ENCODE assay signal across 28 mouse cellular contexts in the genomic region with DNA sequence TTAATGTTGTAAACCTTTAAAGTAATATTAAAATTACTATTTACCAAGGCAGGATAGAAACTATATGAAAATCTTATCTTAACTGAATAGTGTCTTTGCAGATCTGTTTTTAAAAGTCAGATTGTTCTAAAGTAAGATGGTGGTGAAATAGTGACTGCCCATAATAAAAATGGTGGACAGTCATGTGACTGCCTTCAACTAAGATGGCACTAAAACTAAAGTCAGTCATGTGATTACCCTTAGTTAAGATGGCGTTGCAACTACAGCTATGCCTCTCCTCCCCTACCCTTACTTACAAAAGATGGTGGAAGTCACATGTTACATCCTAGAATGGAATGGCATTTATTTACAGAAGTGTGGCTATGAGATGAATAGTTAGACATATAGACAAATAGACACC. TPM values are rescaled to one million over a fixed set of nuclear protein-coding genes. Genes with fewer than 3 reads are reported as not detected.
DNase-seq lines count a peak whose midpoint lies in the region; ATAC-seq and TF ChIP-seq lines count a peak whose summit lies in the region.
"Had no signal": no experiment of that assay in that cellular context is flagged by ENCODE, and none has a peak within 500 bp of the region (broad histone marks: within the 10 kb centered on the region; RNA-seq: fewer than 3 reads in every experiment).

No protein-coding gene starts in this region.

- H3K79me2 ChIP-seq in C2C12 (ENCODE audit: control insufficient read depth, insufficient read depth) (no peaks in the 10 kb centered on the region), CH12.LX (replicated peaks; ENCODE audit: control insufficient read depth, extremely low read depth, insufficient read depth, poor library complexity, severe bottlenecking) (no peaks in the 10 kb centered on the region), MEL (ENCODE audit: control insufficient read depth, insufficient read depth, low read length, poor library complexity) (no peaks in the 10 kb centered on the region)

- H3K36me3 ChIP-seq in C2C12 (ENCODE audit: control insufficient read depth, insufficient read depth): no peaks in the 10 kb centered on the region
- no peaks in the 10 kb centered on the region for H3K36me3 ChIP-seq in CH12.LX (replicated peaks in 1 of 2; ENCODE audit: control insufficient read depth in 1 of 2, insufficient read depth in 1 of 2, low read length in 1 of 2)
- no peaks in the 10 kb centered on the region for H3K36me3 ChIP-seq in MEL (ENCODE audit: control insufficient read depth in 1 of 2, insufficient read depth in 2 of 2, low read length in 2 of 2)
- H3K36me3 ChIP-seq in liver, embryonic 12.5 days: no peaks in the 10 kb centered on the region
- H3K36me3 ChIP-seq: G1E had no signal

- TF ChIP-seq EP300 in CH12.LX (IDR thresholded peaks at IDR 0.05; ENCODE audit: low read length) (no peak), MEL (IDR thresholded peaks at IDR 0.05; ENCODE audit: low read depth in 1 of 2, low read length in 2 of 2) (no peak)

- dilution Hi-C loops in CH12.LX (cut with MboI; ENCODE audit: extremely low pct_ligation_motif_present, extremely low pct_unique_long_range_greater_than_20kb, low sequenced_read_pairs): no loop called here

- no peak for TF ChIP-seq CTCF in C2C12 (IDR thresholded peaks at IDR 0.05; ENCODE audit: control insufficient read depth, insufficient read depth, insufficient read length)
- no peak for TF ChIP-seq CTCF in CH12.LX (conservative IDR thresholded peaks at IDR 0.05 in 1 of 2, IDR thresholded peaks at IDR 0.05 in 1 of 2; ENCODE audit: low read depth in 2 of 2, low read length in 2 of 2)
- no peak for TF ChIP-seq CTCF in MEL (IDR thresholded peaks at IDR 0.05 in 2 of 3, conservative IDR thresholded peaks at IDR 0.05 in 1 of 3; ENCODE audit: control insufficient read depth in 1 of 3, insufficient read depth in 1 of 3, low read depth in 2 of 3, low read length in 3 of 3, poor library complexity in 1 of 3, severe bottlenecking in 1 of 3)
- no peak for TF ChIP-seq CTCF in cerebellum, adult 2 months (IDR thresholded peaks at IDR 0.05; ENCODE audit: borderline replicate concordance, insufficient read depth, low read depth, low read length)

- H3K4me2 ChIP-seq in CH12.LX (ENCODE audit: insufficient read depth, low read depth, poor library complexity, severe bottlenecking): no peak overlapping the region
- no peak overlapping the region for H3K4me2 ChIP-seq in liver, embryonic 12.5 days

- H3K27me3 ChIP-seq in C2C12 (ENCODE audit: control insufficient read depth, insufficient read depth, insufficient read length): peaks cover 26% of the 10 kb centered on the region
- H3K27me3 ChIP-seq in CH12.LX (replicated peaks): no peaks in the 10 kb centered on the region
- H3K27me3 ChIP-seq in MEL (ENCODE audit: control insufficient read depth in 1 of 2, insufficient read depth in 2 of 2, low read length in 2 of 2): peaks cover 7 to 9% of the 10 kb centered on the region in 2 experiments
- 0 out of 2 replicates have a peak, but pooled peaks cover 5% of the 10 kb centered on the region for H3K27me3 ChIP-seq in liver, embryonic 12.5 days (replicated peaks)
- H3K27me3 ChIP-seq in cerebellum, adult 2 months (ENCODE audit: control insufficient read depth, insufficient read depth, low read length): no peaks in the 10 kb centered on the region

- no peak for TF ChIP-seq RAD21 in CH12.LX (IDR thresholded peaks at IDR 0.05; ENCODE audit: low read depth, low read length)
- TF ChIP-seq RAD21 in MEL (IDR thresholded peaks at IDR 0.05; ENCODE audit: low read depth, low read length): no peak

- H3K9me3 ChIP-seq in CH12.LX (replicated peaks; ENCODE audit: low read length) (no peaks in the 10 kb centered on the region), MEL (replicated peaks; ENCODE audit: insufficient read depth, low read length) (no peaks in the 10 kb centered on the region)
- no peaks in the 10 kb centered on the region for H3K9me3 ChIP-seq in liver, embryonic 12.5 days (replicated peaks)
- H3K9me3 ChIP-seq: G1E had no signal

- intact Hi-C loops in left cerebral cortex, postnatal 10 days (cut with DNase I): no loop called here

- DNase-seq in CH12.LX (ENCODE audit: extremely low read depth): no peak
- no peak for DNase-seq in MEL (ENCODE audit: low read depth, low spot score)
- DNase-seq in ZHBTc4 (ENCODE audit: low read depth, low spot score): peak; percentile 60
- DNase-seq in left cerebral cortex, postnatal 10 days (ENCODE audit: extremely low spot score in 1 of 2, low spot score in 2 of 2): no peak
- DNase-seq in lung, postnatal 4 days: no peak
- no peak for DNase-seq in cerebellum, adult 2 months
- DNase-seq: adrenal gland, adult 2 months; adrenal gland, adult 8-10 months; adrenal gland, postnatal 10 days; adrenal gland, postnatal 14 days; adrenal gland, postnatal 25 days; adrenal gland, postnatal 36 days; B cell, adult 2 months; cerebellum, adult 11 months; cerebellum, adult 11-12 months; cerebellum, adult 18-20 months; cerebellum, adult 8-10 months; cerebellum, adult 9-10 months; cerebellum, adult 9-11 months had no signal

- TF ChIP-seq POLR2A in CH12.LX (IDR thresholded peaks at IDR 0.05; ENCODE audit: low read depth, low read length) (no peak), MEL (IDR thresholded peaks at IDR 0.05; ENCODE audit: control insufficient read depth in 1 of 2, insufficient read depth in 1 of 2, low read depth in 1 of 2, low read length in 2 of 2, poor library complexity in 1 of 2) (no peak)
- no peak for TF ChIP-seq POLR2A in cerebellum, adult 2 months (IDR thresholded peaks at IDR 0.05; ENCODE audit: borderline replicate concordance, insufficient read depth, low read length)

- H3K9ac ChIP-seq in CH12.LX (ENCODE audit: insufficient read depth, low read depth) (no peak overlapping the region), MEL (ENCODE audit: control insufficient read depth, low read depth, low read length, poor library complexity, severe bottlenecking) (no peak overlapping the region)
- no peak overlapping the region for H3K9ac ChIP-seq in liver, embryonic 12.5 days

- H3K4me3 ChIP-seq in C2C12 (ENCODE audit: insufficient read depth, poor library complexity, severe bottlenecking): no peak overlapping the region
- no peak overlapping the region for H3K4me3 ChIP-seq in CH12.LX (replicated peaks in 1 of 3; ENCODE audit: low read depth in 2 of 3, low read length in 2 of 3, poor library complexity in 1 of 3)
- H3K4me3 ChIP-seq in MEL (ENCODE audit: control insufficient read depth in 1 of 2, insufficient read depth in 1 of 2, low read depth in 2 of 2, low read length in 2 of 2): no peak overlapping the region
- no peak overlapping the region for H3K4me3 ChIP-seq in liver, embryonic 12.5 days
- H3K4me3 ChIP-seq in cerebellum, adult 2 months (replicated peaks; ENCODE audit: insufficient read depth, low read depth, low read length): no peak overlapping the region

- WGBS in liver, embryonic 12.5 days (ENCODE audit: insufficient replicate concordance): 63% methylated on average over 1 of the region's 1 CpGs
- 73% methylated on average over 1 of the region's 1 CpGs for WGBS in cerebellum, adult 2 months

- in situ Hi-C loops in CH12.LX (cut with MboI; ENCODE audit: low pct_ligation_motif_present, low pct_unique_long_range_greater_than_20kb, low sequenced_read_pairs): no loop called here

- H3K79me3 ChIP-seq in C2C12 (ENCODE audit: low read depth): no peaks in the 10 kb centered on the region

- no peak overlapping the region for H3ac ChIP-seq in C2C12 (ENCODE audit: control insufficient read depth, insufficient read length, low read depth)

- ATAC-seq in liver, embryonic 12.5 days: no peak
- ATAC-seq: activated CD4-positive, CD25-positive, alpha-beta regulatory T cell, adult 4 months; CD4-positive, CD25-positive, alpha-beta regulatory T cell, adult 4 months; Patski had no signal

- H3K27ac ChIP-seq in CH12.LX (ENCODE audit: insufficient read depth, low read depth) (no peak overlapping the region), MEL (ENCODE audit: control insufficient read depth, low read depth, low read length) (no peak overlapping the region)
- H3K27ac ChIP-seq in liver, embryonic 12.5 days: no peak overlapping the region
- no peak overlapping the region for H3K27ac ChIP-seq in cerebellum, adult 2 months (ENCODE audit: insufficient read depth, low read length)

- H3K4me1 ChIP-seq in CH12.LX (ENCODE audit: control insufficient read depth in 1 of 2, insufficient read depth in 2 of 2) (peaks cover 8 to 16% of the 10 kb centered on the region in 2 experiments), MEL (ENCODE audit: control insufficient read depth in 1 of 2, insufficient read depth in 2 of 2, low read length in 2 of 2) (peaks cover 0 to 2% of the 10 kb centered on the region in 2 experiments; a peak in 3 of 4 replicates)
- H3K4me1 ChIP-seq in liver, embryonic 12.5 days: no peaks in the 10 kb centered on the region
- no peaks in the 10 kb centered on the region for H3K4me1 ChIP-seq in cerebellum, adult 2 months (ENCODE audit: control insufficient read depth, insufficient read depth, low read length)

RNA-seq across cellular contexts. Expression of gene Ffar3, which starts 4.6 kb away (rescaled TPM):
- polyA plus RNA-seq in C2C12 (2012; fragmentation: generic; extraction: Trizol) (not detected), CH12.LX (2012; ENCODE audit: insufficient read length, low read depth) (not detected in 2 replicates), MEL (2012; ENCODE audit: insufficient read depth in 1 of 2, insufficient read length in 2 of 2, low read depth in 1 of 2, low replicate concordance in 2 of 2, missing spikeins in 1 of 2) (not detected)
- total RNA-seq in CH12.LX (2012; rRNA removed) (not detected in 2 replicates), CH12.LX (2014; rRNA removed) (not detected in 2 replicates), MEL (2012; rRNA removed) (not detected in 2 replicates)
- polyA plus RNA-seq in liver, embryonic 12.5 days (2016; fragmentation: Nextera tagmentation; extraction: Ambion mirVana): not detected in 2 replicates
- not detected for total RNA-seq in left cerebral cortex, postnatal 10 days (2021)
- polyA plus RNA-seq in cerebellum, adult 2 months (2012; rRNA removed): not detected in 2 replicates
- total RNA-seq: G1E had no signal
- polyA plus RNA-seq: activated CD4-positive, CD25-positive, alpha-beta regulatory T cell, adult 4 months; brain, embryonic 14.5 days; CD4-positive, CD25-positive, alpha-beta regulatory T cell, adult 4 months; G1E; Patski had no signal

RNA-seq across cellular contexts. Expression of gene Ffar1, which starts 9.9 kb away (rescaled TPM):
- polyA plus RNA-seq in C2C12 (2012; fragmentation: generic; extraction: Trizol): not detected
- total RNA-seq in CH12.LX (2012; rRNA removed): 0.34 and 0.42 TPM in 2 replicates
- total RNA-seq in CH12.LX (2014; rRNA removed): 1.2 and 1.4 TPM in 2 replicates
- 14.3 and 17.2 TPM in 2 replicates for polyA plus RNA-seq in CH12.LX (2012; ENCODE audit: insufficient read length, low read depth)
- total RNA-seq in MEL (2012; rRNA removed): not detected in 2 replicates
- not detected for polyA plus RNA-seq in MEL (2012; ENCODE audit: insufficient read depth in 1 of 2, insufficient read length in 2 of 2, low read depth in 1 of 2, low replicate concordance in 2 of 2, missing spikeins in 1 of 2)
- polyA plus RNA-seq in liver, embryonic 12.5 days (2016; fragmentation: Nextera tagmentation; extraction: Ambion mirVana): not detected in 2 replicates
- total RNA-seq in left cerebral cortex, postnatal 10 days (2021): not detected
- not detected in 2 replicates for polyA plus RNA-seq in cerebellum, adult 2 months (2012; rRNA removed)
- total RNA-seq: adrenal gland, adult 18-20 months; adrenal gland, adult 2 months; adrenal gland, adult 8-10 months; adrenal gland, postnatal 14 days; adrenal gland, postnatal 25 days; adrenal gland, postnatal 36 days had no signal
- polyA plus RNA-seq: adrenal gland, adult 2 months; brain, embryonic 14.5 days; G1E; Patski had no signal

RNA-seq across cellular contexts. Expression of gene Ffar2, which starts 27.8 kb away (rescaled TPM):
- polyA plus RNA-seq in C2C12 (2012; fragmentation: generic; extraction: Trizol): not detected
- 0.08 TPM in 1 of 2 replicates, not detected in the other for total RNA-seq in CH12.LX (2012; rRNA removed)
- total RNA-seq in CH12.LX (2014; rRNA removed): not detected in 2 replicates
- 0.51 and 0.52 TPM in 2 replicates for polyA plus RNA-seq in CH12.LX (2012; ENCODE audit: insufficient read length, low read depth)
- not detected in 2 replicates for total RNA-seq in MEL (2012; rRNA removed)
- polyA plus RNA-seq in MEL (2012; ENCODE audit: insufficient read depth in 1 of 2, insufficient read length in 2 of 2, low read depth in 1 of 2, low replicate concordance in 2 of 2, missing spikeins in 1 of 2): under 1 TPM in 1 of 2 experiments, not detected in 1; 0.04 TPM
- 0.21 and 0.53 TPM in 2 replicates for polyA plus RNA-seq in liver, embryonic 12.5 days (2016; fragmentation: Nextera tagmentation; extraction: Ambion mirVana)
- under 1 TPM in 1 of 2 experiments, not detected in 1; 0.69 TPM for total RNA-seq in left cerebral cortex, postnatal 10 days (2021)
- polyA plus RNA-seq in cerebellum, adult 2 months (2012; rRNA removed): 0.03 TPM in 1 of 2 replicates, not detected in the other
- total RNA-seq: ES-E14 had no signal
- polyA plus RNA-seq: Patski had no signal

RNA-seq across cellular contexts. Expression of gene Cd22, which starts 28.7 kb away (rescaled TPM):
- polyA plus RNA-seq in C2C12 (2012; fragmentation: generic; extraction: Trizol) (0.01 TPM), CH12.LX (2012; ENCODE audit: insufficient read length, low read depth) (180 and 190 TPM in 2 replicates), MEL (2012; ENCODE audit: insufficient read depth in 1 of 2, insufficient read length in 2 of 2, low read depth in 1 of 2, low replicate concordance in 2 of 2, missing spikeins in 1 of 2) (under 1 TPM in 1 of 2 experiments, not detected in 1; 0.07 TPM)
- total RNA-seq in CH12.LX (2012; rRNA removed) (41.7 and 42.3 TPM in 2 replicates), CH12.LX (2014; rRNA removed) (81.5 and 90.6 TPM in 2 replicates), MEL (2012; rRNA removed) (not detected in 2 replicates)
- polyA plus RNA-seq in liver, embryonic 12.5 days (2016; fragmentation: Nextera tagmentation; extraction: Ambion mirVana): 0.21 and 0.38 TPM in 2 replicates
- under 1 TPM in 1 of 2 experiments, not detected in 1; 0.28 TPM for total RNA-seq in left cerebral cortex, postnatal 10 days (2021)
- 0.11 and 0.19 TPM in 2 replicates for polyA plus RNA-seq in cerebellum, adult 2 months (2012; rRNA removed)
- polyA plus RNA-seq: G1E, Patski had no signal

Comparison
In these comparisons a context has a peak if more than half of its experiments do, and no peak if none do; other contexts are left out.
1. RNA of gene Ffar1, which starts 9.9 kb away (polyA plus RNA-seq): 14.3 to 17.2 TPM in CH12.LX; not detected in C2C12 (single experiment), not detected in MEL, not detected in liver, embryonic 12.5 days and not detected in cerebellum, adult 2 months; every median in the first group is over 10 times any median in the second.